Mouse (Mus musculus): ENCODE measurements around the gene Tshr.

GRCm38 (mm10) chr12:91587491-91588033, 203.2 kb downstream of the Tshr start:
- no peak for TF ChIP-seq CTCF (IDR thresholded peaks at IDR 0.05; ENCODE audit: low read depth)
- no peak for TF ChIP-seq EP300 (IDR thresholded peaks at IDR 0.05; ENCODE audit: low read depth)
